Mouse (Mus musculus): ENCODE results near the gene Cbx4. TPM values are rescaled to one million over a fixed set of nuclear protein-coding genes. Genes with fewer than 3 reads are reported as not detected.

Gene Cbx4
- polyA plus RNA-seq, 1 experiment from 2014 or later: 9.6 TPM

DNA sequence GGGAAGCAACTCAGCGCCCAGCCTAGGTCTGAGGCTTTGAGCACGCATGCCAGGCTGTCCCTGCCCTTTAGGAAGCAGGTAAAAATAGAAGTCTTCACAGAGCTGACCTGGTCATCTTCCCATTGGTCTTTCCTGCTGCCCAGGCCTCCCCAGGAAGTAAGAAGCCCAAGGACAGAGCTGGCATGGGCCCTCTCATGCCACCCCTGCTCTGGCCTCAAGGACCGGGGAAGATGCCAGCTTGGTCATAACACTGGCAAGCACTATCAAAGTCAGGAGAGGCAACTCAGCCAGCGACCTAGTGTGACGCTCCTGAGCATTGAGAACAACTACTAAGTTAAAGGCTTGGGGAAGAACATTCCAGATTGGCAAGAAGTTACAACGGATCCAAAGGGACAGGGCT is 38.5 kb upstream of the Cbx4 start:
- 91% methylated on average over 6 of the region's 6 CpGs for WGBS

DNA sequence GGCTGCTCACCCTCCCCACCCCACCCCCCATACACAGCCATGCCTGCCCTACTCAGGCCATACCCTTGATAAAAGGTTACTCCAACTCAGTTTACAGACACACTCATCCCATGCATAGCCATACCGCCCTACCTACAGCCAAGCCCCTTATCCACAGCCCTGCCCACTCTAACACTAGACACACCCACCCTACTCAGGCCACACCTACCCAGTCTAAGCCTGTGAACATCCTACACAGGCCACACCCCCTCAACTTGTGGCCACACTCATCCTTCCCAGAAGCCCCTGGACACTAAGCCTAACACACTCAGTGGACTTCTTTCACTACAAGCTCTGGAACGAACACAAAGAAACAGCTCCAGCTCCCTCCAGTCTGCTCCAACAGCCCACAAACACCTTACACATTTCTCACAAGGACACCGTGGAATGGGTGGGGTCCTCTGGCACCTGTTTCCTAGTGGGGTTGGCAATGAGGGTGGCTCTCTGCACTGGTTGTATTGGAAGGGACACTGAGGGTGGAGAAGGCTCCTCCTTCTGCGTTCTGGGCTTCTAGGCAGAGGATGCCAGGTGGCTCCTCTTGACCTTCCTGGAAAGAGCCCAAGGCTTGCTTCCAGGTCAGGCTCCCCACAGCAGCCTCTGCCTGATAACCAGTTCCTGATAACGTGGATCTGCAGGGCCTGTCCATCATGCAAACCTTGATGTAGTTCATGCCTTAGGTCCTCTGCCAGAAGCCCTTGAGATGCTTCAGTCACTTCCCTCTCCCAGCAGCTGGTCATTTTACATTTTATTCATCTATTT is 37.7 kb upstream of the Cbx4 start:
- Histone ChIP-seq H3K9me3 (ENCODE audit: control insufficient read depth, low read length) (no peaks in the 10 kb centered on the region), H3K4me3 (ENCODE audit: low read depth, low read length) (no peak overlapping the region), H3K36me3 (ENCODE audit: control insufficient read depth, insufficient read depth, low read length) (no peaks in the 10 kb centered on the region), H3K27me3 (ENCODE audit: control insufficient read depth, insufficient read depth, low read length) (no peaks in the 10 kb centered on the region), H3K4me1 (replicated peaks; ENCODE audit: control insufficient read depth, insufficient read depth) (peaks cover 9% of the 10 kb centered on the region), H3K9ac (ENCODE audit: low read length) (no peak overlapping the region), H3K27ac (replicated peaks) (no peak overlapping the region), H3K4me2 (replicated peaks; ENCODE audit: low read depth) (no peak overlapping the region)
- ATAC-seq (ENCODE audit: low FRiP score, low TSS enrichment): 0 out of 2 replicates have a peak, but pooled peaks have one; percentile 34
- 69% methylated on average over 5 of the region's 5 CpGs for WGBS
- TF ChIP-seq CTCF (IDR thresholded peaks at IDR 0.05; ENCODE audit: low read depth): no peak
- no peak for TF ChIP-seq EP300 (optimal IDR thresholded peaks at IDR 0.05)
- peak; percentile 68 for DNase-seq (ENCODE audit: low spot score)

More for the DNA sequence above, 38.5 kb upstream of the Cbx4 start:
- H3K9ac ChIP-seq (ENCODE audit: low read length): no peak overlapping the region
- peaks cover 9% of the 10 kb centered on the region for H3K4me1 ChIP-seq (replicated peaks; ENCODE audit: control insufficient read depth, insufficient read depth)
- H3K27me3 ChIP-seq (ENCODE audit: control insufficient read depth, insufficient read depth, low read length): no peaks in the 10 kb centered on the region
- H3K4me3 ChIP-seq (ENCODE audit: low read depth, low read length): no peak overlapping the region
- H3K9me3 ChIP-seq (ENCODE audit: control insufficient read depth, low read length): no peaks in the 10 kb centered on the region
- H3K36me3 ChIP-seq (ENCODE audit: control insufficient read depth, insufficient read depth, low read length): no peaks in the 10 kb centered on the region
- DNase-seq (ENCODE audit: low spot score): no peak
- H3K4me2 ChIP-seq (replicated peaks; ENCODE audit: low read depth): no peak overlapping the region
- ATAC-seq (ENCODE audit: low FRiP score, low TSS enrichment): no peak
- no peak for TF ChIP-seq CTCF (IDR thresholded peaks at IDR 0.05; ENCODE audit: low read depth)
- TF ChIP-seq EP300 (optimal IDR thresholded peaks at IDR 0.05): no peak
- H3K27ac ChIP-seq (replicated peaks): no peak overlapping the region

DNA sequence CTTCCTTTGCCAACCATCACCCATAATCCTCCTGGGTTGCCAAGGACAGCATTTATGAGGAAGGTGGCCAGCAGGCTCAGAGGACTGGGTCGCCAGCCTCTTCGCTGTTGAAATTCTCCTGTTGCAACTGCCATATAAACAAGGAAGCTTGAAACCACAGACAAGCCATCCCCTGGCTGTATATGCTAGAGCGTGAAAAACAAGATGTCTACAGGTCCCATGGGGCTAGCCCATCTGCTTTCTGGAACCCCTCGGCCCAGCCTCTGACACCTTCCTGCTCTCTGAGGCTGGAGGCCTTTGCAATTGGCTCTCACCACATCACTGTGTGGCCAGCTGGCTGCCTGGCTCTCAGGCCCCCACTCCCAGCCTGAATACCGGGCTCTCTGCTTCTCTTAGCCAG is 36.4 kb upstream of the Cbx4 start:
- no peak for DNase-seq (ENCODE audit: low spot score)
- 79% methylated on average over 5 of the region's 5 CpGs for WGBS
- H3K4me3 ChIP-seq (ENCODE audit: low read depth, low read length): no peak overlapping the region

DNA sequence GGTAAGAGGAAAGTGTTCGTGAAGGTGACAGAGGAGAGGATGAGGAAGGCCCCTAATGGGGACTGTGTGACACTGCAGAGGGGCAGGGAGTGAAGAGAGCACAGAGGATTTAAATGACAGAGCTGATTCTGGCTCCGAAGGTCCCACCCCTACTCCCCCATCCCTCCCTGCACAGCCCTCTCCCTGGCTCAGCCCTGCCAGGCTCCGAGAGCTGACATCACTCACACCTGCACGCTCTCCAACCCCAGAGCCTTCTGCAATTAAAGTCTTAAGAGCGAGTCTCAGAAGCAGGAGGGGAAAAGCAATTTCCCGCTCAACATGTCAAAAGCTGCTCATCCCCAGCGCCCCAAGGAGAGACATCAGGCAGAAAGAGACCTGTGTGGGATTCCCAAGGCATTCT is 32.9 kb upstream of the Cbx4 start:
- Histone ChIP-seq H3K27ac (replicated peaks) (no peak overlapping the region), H3K9me3 (ENCODE audit: control insufficient read depth, low read length) (no peaks in the 10 kb centered on the region), H3K27me3 (ENCODE audit: control insufficient read depth, insufficient read depth, low read length) (no peaks in the 10 kb centered on the region), H3K9ac (ENCODE audit: low read length) (no peak overlapping the region), H3K36me3 (ENCODE audit: control insufficient read depth, insufficient read depth, low read length) (no peaks in the 10 kb centered on the region), H3K4me1 (replicated peaks; ENCODE audit: control insufficient read depth, insufficient read depth) (no peaks in the 10 kb centered on the region), H3K4me2 (replicated peaks; ENCODE audit: low read depth) (no peak overlapping the region), H3K4me3 (ENCODE audit: low read depth, low read length) (no peak overlapping the region)
- 38% methylated on average over 7 of the region's 7 CpGs for WGBS
- DNase-seq (ENCODE audit: low spot score): no peak
- TF ChIP-seq EP300 (optimal IDR thresholded peaks at IDR 0.05): no peak
- no peak for TF ChIP-seq CTCF (IDR thresholded peaks at IDR 0.05; ENCODE audit: low read depth)
- ATAC-seq (ENCODE audit: low FRiP score, low TSS enrichment): no peak

More for the DNA sequence above, 36.4 kb upstream of the Cbx4 start:
- Histone ChIP-seq H3K36me3 (ENCODE audit: control insufficient read depth, insufficient read depth, low read length) (no peaks in the 10 kb centered on the region), H3K9ac (ENCODE audit: low read length) (no peak overlapping the region), H3K4me1 (replicated peaks; ENCODE audit: control insufficient read depth, insufficient read depth) (peaks cover 8% of the 10 kb centered on the region; the same call in 1 of the 2 replicates), H3K9me3 (ENCODE audit: control insufficient read depth, low read length) (no peaks in the 10 kb centered on the region), H3K27ac (replicated peaks) (no peak overlapping the region), H3K27me3 (ENCODE audit: control insufficient read depth, insufficient read depth, low read length) (no peaks in the 10 kb centered on the region), H3K4me2 (replicated peaks; ENCODE audit: low read depth) (no peak overlapping the region)
- ATAC-seq (ENCODE audit: low FRiP score, low TSS enrichment): no peak
- TF ChIP-seq EP300 (optimal IDR thresholded peaks at IDR 0.05) (no peak), CTCF (IDR thresholded peaks at IDR 0.05; ENCODE audit: low read depth) (no peak)

DNA sequence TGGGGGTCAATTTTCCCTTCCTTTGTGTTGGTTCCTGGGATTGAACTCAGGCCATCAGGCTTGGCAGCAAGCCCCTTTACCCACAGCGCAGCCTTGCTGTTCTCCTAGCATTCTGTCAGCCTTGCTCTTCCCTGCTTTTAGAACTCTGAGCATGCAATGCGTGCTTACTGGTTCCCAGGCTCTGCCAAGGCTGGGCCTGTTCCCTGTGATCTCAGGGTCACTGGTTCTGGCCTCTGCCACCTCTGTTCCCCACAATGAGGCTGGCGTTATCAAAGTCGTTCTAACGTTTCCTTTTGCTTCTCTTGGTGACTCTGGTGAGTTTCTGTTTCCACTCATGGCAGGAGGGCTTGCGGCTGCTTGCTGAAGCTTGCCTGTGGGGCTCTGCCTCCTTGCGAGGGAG is 31.9 kb upstream of the Cbx4 start:
- no peak for ATAC-seq (ENCODE audit: low FRiP score, low TSS enrichment)
- TF ChIP-seq CTCF (IDR thresholded peaks at IDR 0.05; ENCODE audit: low read depth) (no peak), EP300 (optimal IDR thresholded peaks at IDR 0.05) (no peak)

DNA sequence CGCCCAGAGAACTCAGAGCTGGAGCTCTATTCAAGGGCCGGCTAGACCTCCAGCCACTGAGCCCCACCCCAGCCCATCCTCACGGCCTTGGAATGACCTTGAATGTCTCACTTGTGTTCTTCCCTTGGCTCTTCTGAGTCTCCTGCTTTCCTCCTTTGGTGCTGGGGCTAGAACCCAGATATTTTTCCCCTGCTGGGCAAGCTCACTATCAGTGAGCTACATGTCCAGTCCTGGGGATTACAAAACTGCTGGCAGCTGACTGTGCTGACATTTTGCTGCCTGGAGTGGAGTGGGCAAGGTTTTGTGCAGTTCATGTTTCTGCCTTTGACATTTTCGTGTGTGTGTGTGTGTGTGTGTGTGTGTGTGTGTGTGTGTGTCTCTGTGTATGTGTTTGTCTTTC is 31.0 kb upstream of the Cbx4 start:
- Histone ChIP-seq H3K36me3 (ENCODE audit: control insufficient read depth, insufficient read depth, low read length) (no peaks in the 10 kb centered on the region), H3K27ac (replicated peaks) (no peak overlapping the region), H3K4me3 (ENCODE audit: low read depth, low read length) (no peak overlapping the region), H3K4me2 (replicated peaks; ENCODE audit: low read depth) (no peak overlapping the region), H3K9ac (ENCODE audit: low read length) (no peak overlapping the region), H3K9me3 (ENCODE audit: control insufficient read depth, low read length) (no peaks in the 10 kb centered on the region), H3K27me3 (ENCODE audit: control insufficient read depth, insufficient read depth, low read length) (no peaks in the 10 kb centered on the region), H3K4me1 (replicated peaks; ENCODE audit: control insufficient read depth, insufficient read depth) (no peaks in the 10 kb centered on the region)
- DNase-seq (ENCODE audit: low spot score): no peak
- no peak for TF ChIP-seq EP300 (optimal IDR thresholded peaks at IDR 0.05)
- no peak for TF ChIP-seq CTCF (IDR thresholded peaks at IDR 0.05; ENCODE audit: low read depth)
- ATAC-seq (ENCODE audit: low FRiP score, low TSS enrichment): no peak
- WGBS: 60% methylated on average over 4 of the region's 4 CpGs

More for the DNA sequence above, 31.9 kb upstream of the Cbx4 start:
- Histone ChIP-seq H3K4me3 (ENCODE audit: low read depth, low read length) (no peak overlapping the region), H3K36me3 (ENCODE audit: control insufficient read depth, insufficient read depth, low read length) (no peaks in the 10 kb centered on the region), H3K4me2 (replicated peaks; ENCODE audit: low read depth) (no peak overlapping the region), H3K27me3 (ENCODE audit: control insufficient read depth, insufficient read depth, low read length) (no peaks in the 10 kb centered on the region), H3K4me1 (replicated peaks; ENCODE audit: control insufficient read depth, insufficient read depth) (no peaks in the 10 kb centered on the region), H3K9ac (ENCODE audit: low read length) (no peak overlapping the region), H3K27ac (replicated peaks) (no peak overlapping the region), H3K9me3 (ENCODE audit: control insufficient read depth, low read length) (no peaks in the 10 kb centered on the region)
- DNase-seq (ENCODE audit: low spot score): no peak
- 56% methylated on average over 7 of the region's 7 CpGs for WGBS
